Mouse (Mus musculus) CH12.LX (cell line): ENCODE measurements at regions not wholly inside any gene's neighbourhood (a gene's known extent, or its start where the extent isn't known, plus 50 kb on each side); places are given as distances from the start of the nearest gene placed in this dataset.
A peak's percentile ranks its signal among the peaks of the same experiment; 100 is the strongest.

Source experiments
- DNase-seq: peaks from one replicate; pipeline ENCODE4 v3.0.0-alpha.2; 2013; ENCODE audit errors: extremely low read depth
- H3K27ac ChIP-seq: 2 replicates; pipeline ENCODE4 v1.5.1; 2012; ENCODE audit warnings: low read depth, mild to moderate bottlenecking, control low read depth, moderate library complexity; ENCODE audit not compliant: insufficient read depth
- H3K27me3 ChIP-seq: replicated peaks from 2 replicates; pipeline ENCODE3; 2012; ENCODE audit warnings: inconsistent platforms
- H3K36me3 ChIP-seq, 2 experiments: replicated peaks in 1 of 2; 2 replicates each; pipeline versions ENCODE3 to v1.6.1; 2012; ENCODE audit warnings: inconsistent platforms in 1 of 2, low read length in 1 of 2, mild to moderate bottlenecking in 1 of 2, mixed read lengths in 1 of 2, moderate library complexity in 1 of 2; ENCODE audit not compliant: control insufficient read depth in 1 of 2, insufficient read depth in 1 of 2
- H3K4me1 ChIP-seq, 2 experiments: 2 replicates each; pipeline ENCODE4 v1.6.1; 2012; ENCODE audit warnings: inconsistent platforms in 1 of 2, moderate library complexity in 1 of 2; ENCODE audit not compliant: insufficient read depth in 2 of 2, control insufficient read depth in 1 of 2
- H3K4me2 ChIP-seq: 2 replicates; pipeline ENCODE4 v1.6.1; 2012; ENCODE audit warnings: low read depth, mild to moderate bottlenecking, control low read depth; ENCODE audit not compliant: poor library complexity, insufficient read depth, severe bottlenecking
- H3K4me3 ChIP-seq, 3 experiments: fragments of 150-350 bp in 1 of 3; sonication (generic) in 1 of 3; replicated peaks in 1 of 3; 2 replicates each; pipeline versions ENCODE3 to v1.5.1; 2011 to 2012; ENCODE audit warnings: low read depth in 2 of 3, low read length in 2 of 3, mild to moderate bottlenecking in 2 of 3, moderate library complexity in 2 of 3, control low read depth in 1 of 3, improper control_type of control experiment in 1 of 3, inconsistent platforms in 1 of 3, mixed read lengths in 1 of 3; ENCODE audit not compliant: poor library complexity in 1 of 3
- H3K79me2 ChIP-seq: replicated peaks from 2 replicates; pipeline ENCODE4 v1.6.1; 2012; ENCODE audit warnings: mild to moderate bottlenecking, moderate library complexity; ENCODE audit not compliant: control insufficient read depth, poor library complexity, insufficient read depth, severe bottlenecking; ENCODE audit errors: extremely low read depth
- H3K9ac ChIP-seq: 2 replicates; pipeline ENCODE4 v1.6.1; 2012; ENCODE audit warnings: low read depth, mild to moderate bottlenecking, control low read depth, moderate library complexity; ENCODE audit not compliant: insufficient read depth
- H3K9me3 ChIP-seq: replicated peaks from 2 replicates; pipeline ENCODE3; 2012; ENCODE audit warnings: low read length, inconsistent platforms, mixed read lengths
- BHLHE40 ChIP-seq: IDR thresholded peaks from 2 replicates; pipeline ENCODE4 v1.6.1; 2011; ENCODE audit warnings: mild to moderate bottlenecking, low read depth, low read length, improper control_type of control experiment
- CHD1 ChIP-seq: IDR thresholded peaks from 2 replicates; pipeline ENCODE4 v1.6.1; 2012; ENCODE audit warnings: low read depth, low read length, improper control_type of control experiment, inconsistent platforms
- CHD2 ChIP-seq: IDR thresholded peaks from 2 replicates; pipeline ENCODE4 v1.6.1; 2011; ENCODE audit warnings: low read length, improper control_type of control experiment
- CTCF ChIP-seq, 2 experiments: IDR thresholded peaks in 1 of 2; conservative IDR thresholded peaks in 1 of 2; 2 replicates each; pipeline ENCODE4 v1.5.1; 2011 to 2012; ENCODE audit warnings: low read depth in 2 of 2, low read length in 2 of 2, improper control_type of control experiment in 1 of 2, inconsistent platforms in 1 of 2, mild to moderate bottlenecking in 1 of 2, moderate library complexity in 1 of 2
- E2F4 ChIP-seq: IDR thresholded peaks from 2 replicates; pipeline ENCODE4 v1.6.1; 2011; ENCODE audit warnings: low read depth, low read length, improper control_type of control experiment; ENCODE audit not compliant: insufficient replicate concordance
- ELF1 ChIP-seq: IDR thresholded peaks from 2 replicates; pipeline ENCODE4 v1.6.1; 2014; ENCODE audit warnings: low read depth, mild to moderate bottlenecking, inconsistent platforms, low read length, improper control_type of control experiment
- EP300 ChIP-seq: IDR thresholded peaks from 2 replicates; pipeline ENCODE4 v1.6.1; 2011; ENCODE audit warnings: low read length, improper control_type of control experiment
- ETS1 ChIP-seq: conservative IDR thresholded peaks from 2 replicates; pipeline ENCODE4 v1.6.1; 2012; ENCODE audit warnings: low read depth, mild to moderate bottlenecking, inconsistent platforms, low read length, improper control_type of control experiment, moderate library complexity
- GABPA ChIP-seq: IDR thresholded peaks from 2 replicates; pipeline ENCODE4 v1.6.1; 2012; ENCODE audit warnings: low read depth, low read length, improper control_type of control experiment, inconsistent platforms; ENCODE audit not compliant: insufficient replicate concordance
- IRF4 ChIP-seq: IDR thresholded peaks from 2 replicates; pipeline ENCODE4 v1.6.1; 2014; ENCODE audit warnings: low read depth, mild to moderate bottlenecking, inconsistent platforms, low read length, improper control_type of control experiment
- JUN ChIP-seq: IDR thresholded peaks from 2 replicates; pipeline ENCODE4 v1.6.1; 2011; ENCODE audit warnings: low read depth, mild to moderate bottlenecking, low read length, improper control_type of control experiment, moderate library complexity; ENCODE audit not compliant: insufficient read depth
- JUND ChIP-seq: conservative IDR thresholded peaks from 2 replicates; pipeline ENCODE4 v1.6.1; 2011; ENCODE audit warnings: low read depth, low read length, improper control_type of control experiment
- MAFK ChIP-seq: IDR thresholded peaks from 2 replicates; pipeline ENCODE4 v1.6.1; 2011; ENCODE audit warnings: low read length, improper control_type of control experiment; ENCODE audit not compliant: insufficient replicate concordance
- MAZ ChIP-seq: IDR thresholded peaks from 2 replicates; pipeline ENCODE4 v1.6.1; 2012; ENCODE audit warnings: low read depth, mild to moderate bottlenecking, inconsistent platforms, low read length, improper control_type of control experiment, moderate library complexity
- MXI1 ChIP-seq: IDR thresholded peaks from 2 replicates; pipeline ENCODE4 v1.6.1; 2011; ENCODE audit warnings: mild to moderate bottlenecking, low read depth, low read length, improper control_type of control experiment
- NELFE ChIP-seq: IDR thresholded peaks from 2 replicates; pipeline ENCODE4 v1.6.1; 2011; ENCODE audit warnings: low read depth, low read length, improper control_type of control experiment
- PAX5 ChIP-seq: IDR thresholded peaks from 2 replicates; pipeline ENCODE4 v1.6.1; 2012; ENCODE audit warnings: low read length, inconsistent platforms, mixed read lengths
- POLR2A ChIP-seq: IDR thresholded peaks from 2 replicates; pipeline ENCODE4 v1.6.1; 2011; ENCODE audit warnings: low read depth, mild to moderate bottlenecking, improper control_type of control experiment, low read length
- POLR2AphosphoS2 ChIP-seq: IDR thresholded peaks from 2 replicates; pipeline ENCODE4 v1.6.1; 2011; ENCODE audit warnings: low read depth, low read length, improper control_type of control experiment
- RAD21 ChIP-seq: IDR thresholded peaks from 2 replicates; pipeline ENCODE4 v1.6.1; 2011; ENCODE audit warnings: low read depth, mild to moderate bottlenecking, low read length, improper control_type of control experiment, moderate library complexity
- RCOR1 ChIP-seq: conservative IDR thresholded peaks from 2 replicates; pipeline ENCODE4 v1.6.1; 2012; ENCODE audit warnings: low read depth, mild to moderate bottlenecking, inconsistent platforms, low read length, improper control_type of control experiment
- SMC3 ChIP-seq: IDR thresholded peaks from 2 replicates; pipeline ENCODE4 v1.6.1; 2011; ENCODE audit warnings: low read depth, low read length, improper control_type of control experiment
- TBP ChIP-seq: conservative IDR thresholded peaks from 2 replicates; pipeline ENCODE4 v1.6.1; 2011; ENCODE audit warnings: low read depth, low read length, improper control_type of control experiment
- USF1 ChIP-seq: IDR thresholded peaks from 2 replicates; pipeline ENCODE4 v1.6.1; 2014; ENCODE audit warnings: low read depth, mild to moderate bottlenecking, inconsistent platforms, low read length, improper control_type of control experiment
- ZC3H11A ChIP-seq: IDR thresholded peaks from 2 replicates; pipeline ENCODE4 v1.6.1; 2012; ENCODE audit warnings: low read depth, mild to moderate bottlenecking, inconsistent platforms, low read length, improper control_type of control experiment
- ZKSCAN1 ChIP-seq: IDR thresholded peaks from 2 replicates; pipeline ENCODE4 v1.6.1; 2012; ENCODE audit warnings: low read depth, inconsistent platforms, low read length, improper control_type of control experiment, borderline replicate concordance
- ZMIZ1 ChIP-seq: IDR thresholded peaks from 2 replicates; pipeline ENCODE4 v1.6.1; 2012; ENCODE audit warnings: low read depth, mild to moderate bottlenecking, inconsistent platforms, low read length, improper control_type of control experiment
- dilution Hi-C: fragments of 300-500 bp; cut with MboI; formaldehyde crosslinking; loops from 2 replicates; pipeline ENCODE4 v1.14.3; 2020; ENCODE audit warnings: low sequenced_read_pairs; ENCODE audit not compliant: extremely low pct_unique_long_range_greater_than_20kb, extremely low pct_ligation_motif_present
- in situ Hi-C: fragments of 300-500 bp; cut with MboI; formaldehyde crosslinking; loops from 3 replicates; pipeline ENCODE4 v1.14.3; 2019; ENCODE audit warnings: low sequenced_read_pairs, low pct_ligation_motif_present, low pct_unique_long_range_greater_than_20kb, mixed read lengths

DNA sequence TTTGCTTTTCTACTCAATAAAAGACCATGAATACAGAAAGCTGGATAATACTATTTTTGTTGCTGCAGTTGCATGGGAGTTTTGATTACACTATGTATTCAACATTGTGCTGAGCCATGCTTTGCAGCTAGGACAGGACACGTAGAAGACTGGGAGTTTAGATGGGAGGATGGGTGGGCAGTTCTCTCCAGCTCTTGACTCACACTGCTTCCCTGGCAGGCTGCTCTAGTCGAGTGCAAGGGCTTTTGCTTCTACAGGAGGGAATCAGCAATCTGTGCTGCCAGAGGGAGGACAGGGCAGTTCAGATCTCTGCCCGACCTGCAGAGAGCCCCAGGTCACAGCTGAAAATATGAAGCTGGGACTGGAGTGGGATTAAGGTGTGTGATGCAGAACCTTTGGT is 135.3 kb upstream of the Camk1g start:
- Histone ChIP-seq H3K9ac (no peak overlapping the region), H3K4me2 (no peak overlapping the region), H3K4me1 (no peaks in the 10 kb centered on the region), H3K9me3 (no peaks in the 10 kb centered on the region), H3K27ac (no peak overlapping the region), H3K79me2 (no peaks in the 10 kb centered on the region), H3K27me3 (peaks cover 82% of the 10 kb centered on the region), H3K36me3 (no peaks in the 10 kb centered on the region), H3K4me3 (no peak overlapping the region)
- dilution Hi-C loops, result no loop called here
- in situ Hi-C loops, result no loop called here
- no peak for TF ChIP-seq USF1
- no peak for TF ChIP-seq CHD1
- no peak for TF ChIP-seq RCOR1
- TF ChIP-seq MAFK, result no peak
- no peak for TF ChIP-seq IRF4
- no peak for TF ChIP-seq ZMIZ1
- TF ChIP-seq ETS1, result no peak
- no peak for TF ChIP-seq MXI1
- TF ChIP-seq NELFE, result no peak
- no peak for DNase-seq

DNA sequence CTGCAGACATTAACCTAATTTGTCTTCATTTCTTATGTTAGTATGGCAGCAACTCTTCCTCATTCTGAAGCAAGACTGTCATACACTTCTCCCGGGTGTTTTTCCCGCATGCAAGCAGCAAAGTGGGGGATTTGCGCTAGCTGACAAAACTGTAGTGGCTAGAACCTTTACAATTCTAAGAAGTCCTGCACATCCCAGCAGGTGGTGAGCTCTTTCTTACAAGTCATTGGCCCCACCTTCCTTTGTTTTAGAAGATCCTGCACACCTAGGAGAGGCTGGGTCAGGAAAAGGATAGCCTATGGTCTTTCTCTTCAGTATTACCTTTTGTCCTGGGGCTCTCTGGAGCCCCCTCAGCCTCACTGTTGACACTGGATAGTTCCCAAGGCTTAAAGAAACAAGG is 134.5 kb upstream of the Camk1g start:
- Histone ChIP-seq H3K4me2 (no peak overlapping the region), H3K36me3 (no peaks in the 10 kb centered on the region), H3K27me3 (peaks cover 79% of the 10 kb centered on the region), H3K9me3 (no peaks in the 10 kb centered on the region), H3K27ac (no peak overlapping the region), H3K79me2 (no peaks in the 10 kb centered on the region), H3K4me3 (no peak overlapping the region), H3K9ac (no peak overlapping the region), H3K4me1 (no peaks in the 10 kb centered on the region)
- no peak for DNase-seq
- dilution Hi-C loops, result no loop called here
- no peak for TF ChIP-seq ZC3H11A
- TF ChIP-seq ZKSCAN1, result no peak
- no peak for TF ChIP-seq EP300
- no peak for TF ChIP-seq JUN
- no peak for TF ChIP-seq TBP
- in situ Hi-C loops, result no loop called here

DNA sequence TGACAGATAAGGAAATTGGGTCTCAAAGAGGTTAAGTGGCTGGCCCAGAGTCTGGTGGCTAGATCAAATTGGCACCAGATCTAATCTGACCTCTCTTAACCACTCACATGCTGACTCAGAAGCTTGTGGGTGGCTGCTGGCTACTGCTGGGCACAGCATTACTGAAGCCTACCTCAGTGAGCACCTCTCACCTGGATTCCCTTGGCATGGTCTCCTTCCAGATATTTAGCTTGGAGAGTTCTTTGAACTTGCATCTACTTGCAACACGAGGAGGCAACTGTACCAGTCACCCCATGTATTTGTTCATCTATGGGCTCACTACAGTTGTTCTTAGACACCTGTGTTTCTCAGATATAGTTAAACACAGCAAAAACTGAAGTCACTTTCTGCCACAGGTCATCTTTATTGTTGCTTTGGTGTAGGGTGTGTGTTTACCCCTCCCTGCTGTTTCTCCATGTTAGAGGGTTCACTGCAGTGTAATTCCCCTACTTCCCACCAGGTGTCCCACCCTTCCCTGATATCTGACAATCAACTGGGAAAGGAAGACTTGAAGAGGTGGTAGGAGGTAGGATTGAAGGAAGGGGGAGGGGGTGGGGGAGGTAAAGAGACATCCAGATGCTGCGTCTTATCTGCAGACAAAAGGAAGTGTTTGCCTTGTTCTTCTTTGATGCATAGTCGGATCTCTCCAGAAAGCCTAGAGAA is 133.7 kb upstream of the Camk1g start:
- Histone ChIP-seq H3K79me2 (no peaks in the 10 kb centered on the region), H3K36me3 (no peaks in the 10 kb centered on the region), H3K4me3 (no peak overlapping the region), H3K4me2 (no peak overlapping the region), H3K9me3 (no peaks in the 10 kb centered on the region), H3K4me1 (no peaks in the 10 kb centered on the region), H3K27ac (no peak overlapping the region), H3K27me3 (peaks cover 78% of the 10 kb centered on the region), H3K9ac (no peak overlapping the region)
- in situ Hi-C loops (no loop called here), dilution Hi-C loops (no loop called here)
- DNase-seq, result peak; percentile 15
- TF ChIP-seq ETS1 (no peak), POLR2A (no peak), CHD2 (no peak), GABPA (no peak), MAZ (no peak), CTCF (conservative IDR thresholded peaks at IDR 0.05 in 1 of 2, IDR thresholded peaks at IDR 0.05 in 1 of 2; ENCODE audit: low read depth in 2 of 2, low read length in 2 of 2) (peak; percentile 71 to 87), E2F4 (no peak), RAD21 (peak; percentile 59), PAX5 (no peak), JUND (no peak), BHLHE40 (no peak), SMC3 (peak; percentile 56), POLR2AphosphoS2 (no peak), ELF1 (no peak), IRF4 (0 out of 2 replicates have a peak, but pooled peaks have one; percentile 18), TBP (no peak), EP300 (no peak), ZMIZ1 (no peak)
